ENCODE assay signal across 19 mouse cellular contexts in the genomic region with DNA sequence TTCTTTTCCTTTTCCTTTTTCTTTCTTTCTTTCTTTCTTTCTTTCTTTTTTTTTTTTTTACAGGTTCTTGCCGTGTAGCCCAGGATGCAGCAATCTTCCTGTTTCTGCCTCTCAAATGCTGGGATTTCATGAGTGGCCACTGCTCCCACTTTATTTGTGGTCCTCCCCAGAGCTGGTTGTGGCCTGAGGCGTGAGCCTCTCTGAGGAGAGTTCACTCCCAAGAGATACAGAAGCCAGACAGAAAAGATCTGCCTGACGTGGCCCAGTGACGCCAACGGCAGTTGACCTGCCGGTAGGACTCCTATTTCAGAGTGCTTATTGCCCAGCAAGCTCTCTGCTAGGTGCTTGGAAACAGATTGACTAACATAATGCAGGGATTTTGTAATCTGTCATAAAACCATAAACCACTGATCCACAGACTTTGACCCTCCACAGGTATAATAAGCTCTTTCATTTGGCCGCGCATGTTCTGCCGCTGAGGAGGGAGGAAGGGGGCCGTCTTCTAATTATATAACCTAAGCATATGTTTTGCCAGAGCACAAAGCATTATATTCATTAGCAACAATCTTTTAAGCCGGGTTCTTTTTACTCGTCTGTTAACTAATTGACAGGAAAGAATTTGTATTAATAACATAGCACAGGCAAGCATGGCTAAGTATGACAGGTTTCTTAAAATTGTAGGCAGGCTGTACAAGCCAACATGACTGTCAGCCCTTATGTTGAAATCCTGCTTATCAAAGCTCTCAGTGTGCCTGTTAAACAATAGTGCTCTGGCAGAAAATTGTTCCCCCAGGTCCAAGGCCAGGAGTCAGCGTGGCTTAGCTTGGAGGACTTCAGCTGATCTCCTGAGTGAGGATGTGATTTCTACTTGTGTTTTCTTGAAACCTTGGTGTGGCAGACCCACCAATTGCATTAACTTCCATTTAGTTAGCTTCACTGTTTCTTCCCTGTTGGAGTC. TPM values are rescaled to one million over a fixed set of nuclear protein-coding genes. Genes with fewer than 3 reads are reported as not detected.
DNase-seq lines count a peak whose midpoint lies in the region; ATAC-seq lines count a peak whose summit lies in the region.
"Had no signal": no experiment of that assay in that cellular context is flagged by ENCODE, and none has a peak within 500 bp of the region (broad histone marks: within the 10 kb centered on the region; RNA-seq: fewer than 3 reads in every experiment).

No protein-coding gene starts in this region.

- H3K4me2 ChIP-seq in forebrain, embryonic 14.5 days (ENCODE audit: low read length), result no peak overlapping the region
- no peak overlapping the region for H3K4me2 ChIP-seq in forebrain, embryonic 12.5 days
- peak overlapping the region; percentile 0; the same call in 1 of the 2 replicates for H3K4me2 ChIP-seq in intestine, embryonic 15.5 days (replicated peaks)
- H3K4me2 ChIP-seq: forebrain, embryonic 13.5 days; hindbrain, embryonic 12.5 days; liver, embryonic 11.5 days; lung, embryonic 14.5 days had no signal

- no peak overlapping the region for H3K4me3 ChIP-seq in forebrain, embryonic 14.5 days (ENCODE audit: low read depth, low read length)
- no peak overlapping the region for H3K4me3 ChIP-seq in forebrain, embryonic 12.5 days (replicated peaks)
- H3K4me3 ChIP-seq in intestine, embryonic 15.5 days (replicated peaks), result no peak overlapping the region
- H3K4me3 ChIP-seq: forebrain, embryonic 13.5 days; heart, embryonic 10.5 days; hindbrain, embryonic 12.5 days; midbrain, embryonic 10.5 days had no signal

- WGBS in forebrain, embryonic 14.5 days, result 42% methylated on average over 13 of the region's 13 CpGs
- WGBS in forebrain, embryonic 12.5 days, result 53% methylated on average over 13 of the region's 13 CpGs
- 55% methylated on average over 13 of the region's 13 CpGs for WGBS in intestine, embryonic 15.5 days

- no peaks in the 10 kb centered on the region for H3K4me1 ChIP-seq in forebrain, embryonic 14.5 days (ENCODE audit: control insufficient read depth, insufficient read depth, low read length)
- no peaks in the 10 kb centered on the region; the same call in 1 of the 2 replicates for H3K4me1 ChIP-seq in forebrain, embryonic 12.5 days
- H3K4me1 ChIP-seq in intestine, embryonic 15.5 days (replicated peaks), result no peaks in the 10 kb centered on the region
- H3K4me1 ChIP-seq: forebrain, embryonic 13.5 days; heart, embryonic 10.5 days; hindbrain, embryonic 12.5 days; midbrain, embryonic 10.5 days had no signal

- no peak overlapping the region for H3K9ac ChIP-seq in forebrain, embryonic 14.5 days (ENCODE audit: low read length)
- no peak overlapping the region for H3K9ac ChIP-seq in forebrain, embryonic 12.5 days
- H3K9ac ChIP-seq in intestine, embryonic 15.5 days, result no peak overlapping the region
- H3K9ac ChIP-seq: forebrain, embryonic 13.5 days; hindbrain, embryonic 12.5 days; lung, embryonic 14.5 days had no signal

- H3K9me3 ChIP-seq in forebrain, embryonic 14.5 days (replicated peaks; ENCODE audit: control insufficient read depth, low read length), result no peaks in the 10 kb centered on the region
- no peaks in the 10 kb centered on the region for H3K9me3 ChIP-seq in forebrain, embryonic 12.5 days
- no peaks in the 10 kb centered on the region for H3K9me3 ChIP-seq in intestine, embryonic 15.5 days
- H3K9me3 ChIP-seq: forebrain, embryonic 13.5 days; heart, embryonic 10.5 days; hindbrain, embryonic 12.5 days; midbrain, embryonic 10.5 days had no signal

- no peaks in the 10 kb centered on the region for H3K36me3 ChIP-seq in forebrain, embryonic 14.5 days (ENCODE audit: control insufficient read depth, insufficient read depth, low read length)
- no peaks in the 10 kb centered on the region for H3K36me3 ChIP-seq in forebrain, embryonic 12.5 days (replicated peaks)
- H3K36me3 ChIP-seq in intestine, embryonic 15.5 days, result no peaks in the 10 kb centered on the region
- H3K36me3 ChIP-seq: heart, embryonic 10.5 days; hindbrain, embryonic 12.5 days; midbrain, embryonic 10.5 days had no signal

- H3K27ac ChIP-seq in forebrain, embryonic 14.5 days (ENCODE audit: low read depth, low read length), result no peak overlapping the region
- no peak overlapping the region for H3K27ac ChIP-seq in forebrain, embryonic 12.5 days
- peak overlapping the region; percentile 83 for H3K27ac ChIP-seq in intestine, embryonic 15.5 days
- H3K27ac ChIP-seq: forebrain, embryonic 13.5 days; heart, embryonic 10.5 days; hindbrain, embryonic 12.5 days; midbrain, embryonic 10.5 days had no signal

- H3K27me3 ChIP-seq in forebrain, embryonic 14.5 days (replicated peaks; ENCODE audit: control insufficient read depth, insufficient read depth, low read length), result no peaks in the 10 kb centered on the region
- H3K27me3 ChIP-seq in forebrain, embryonic 12.5 days, result peaks cover 14% of the 10 kb centered on the region; the same call in 1 of the 2 replicates
- H3K27me3 ChIP-seq in intestine, embryonic 15.5 days (replicated peaks), result no peaks in the 10 kb centered on the region
- H3K27me3 ChIP-seq: forebrain, embryonic 13.5 days; hindbrain, embryonic 12.5 days had no signal

- no peak for ATAC-seq in forebrain, embryonic 14.5 days
- ATAC-seq in forebrain, embryonic 12.5 days (ENCODE audit: low FRiP score), result no peak
- ATAC-seq in intestine, embryonic 15.5 days, result peak; percentile 95
- ATAC-seq in megakaryocyte progenitor cell, adult 5-6 weeks (replicated peaks; ENCODE audit: poor library complexity), result no peak
- ATAC-seq: forebrain, embryonic 13.5 days had no signal

- DNase-seq in forebrain, embryonic 14.5 days (ENCODE audit: low spot score), result peak; percentile 20
- DNase-seq in retina, postnatal 1 day, result peak; percentile 35
- no peak for DNase-seq in retina, embryonic 14.5 days (ENCODE audit: low spot score)
- no peak for DNase-seq in ovary, postnatal 10 days (ENCODE audit: low spot score)
- DNase-seq: B cell, adult 2 months; cerebellum, adult 8-10 months; gastrocnemius, postnatal 36 days; kidney, postnatal 4 days; lung, embryonic 14.5 days; lung, postnatal 4 days; spleen, adult 18-20 months had no signal

RNA-seq across cellular contexts. Expression of a gene that starts 37.7 kb away (rescaled TPM):
- polyA plus RNA-seq in forebrain, embryonic 14.5 days (2014; fragmentation: Nextera tagmentation; extraction: Ambion mirVana), result 22.4 and 23.0 TPM in 2 replicates
- 34.6 and 35.4 TPM in 2 replicates for polyA plus RNA-seq in forebrain, embryonic 12.5 days (2016; fragmentation: Nextera tagmentation; extraction: Ambion mirVana)
- 25.0 and 25.5 TPM in 2 replicates for polyA plus RNA-seq in intestine, embryonic 15.5 days (2015; fragmentation: Nextera tagmentation; extraction: Ambion mirVana)
- 36.3 and 43.0 TPM in 2 replicates for total RNA-seq in megakaryocyte progenitor cell, adult 5-6 weeks (2015)
- 54.3 and 71.0 TPM in 2 replicates for total RNA-seq in megakaryocyte progenitor cell, adult 5-6 weeks (2017)

Comparison
In these comparisons a context has a peak if more than half of its experiments do, and no peak if none do; other contexts are left out.
1. DNase-seq: peak in forebrain, embryonic 14.5 days (single experiment) and retina, postnatal 1 day (single experiment); none in retina, embryonic 14.5 days (single experiment) and ovary, postnatal 10 days (single experiment).